Mouse (Mus musculus) CD8-positive naive resting alpha-beta T cell, adult 2 months (primary cell): ENCODE measurements around the gene Fyn.

Source experiments
- DNase-seq, 2 experiments: peaks; one replicate each; pipeline ENCODE4 v3.0.0; 2022; ENCODE audit warnings: low read depth in 2 of 2, low spot score in 2 of 2

Gene Fyn

GRCm38 (mm10) chr10:39411857-39412559 lies 43.4 kb downstream of the Fyn start:
- DNase-seq, result no peak

DNA sequence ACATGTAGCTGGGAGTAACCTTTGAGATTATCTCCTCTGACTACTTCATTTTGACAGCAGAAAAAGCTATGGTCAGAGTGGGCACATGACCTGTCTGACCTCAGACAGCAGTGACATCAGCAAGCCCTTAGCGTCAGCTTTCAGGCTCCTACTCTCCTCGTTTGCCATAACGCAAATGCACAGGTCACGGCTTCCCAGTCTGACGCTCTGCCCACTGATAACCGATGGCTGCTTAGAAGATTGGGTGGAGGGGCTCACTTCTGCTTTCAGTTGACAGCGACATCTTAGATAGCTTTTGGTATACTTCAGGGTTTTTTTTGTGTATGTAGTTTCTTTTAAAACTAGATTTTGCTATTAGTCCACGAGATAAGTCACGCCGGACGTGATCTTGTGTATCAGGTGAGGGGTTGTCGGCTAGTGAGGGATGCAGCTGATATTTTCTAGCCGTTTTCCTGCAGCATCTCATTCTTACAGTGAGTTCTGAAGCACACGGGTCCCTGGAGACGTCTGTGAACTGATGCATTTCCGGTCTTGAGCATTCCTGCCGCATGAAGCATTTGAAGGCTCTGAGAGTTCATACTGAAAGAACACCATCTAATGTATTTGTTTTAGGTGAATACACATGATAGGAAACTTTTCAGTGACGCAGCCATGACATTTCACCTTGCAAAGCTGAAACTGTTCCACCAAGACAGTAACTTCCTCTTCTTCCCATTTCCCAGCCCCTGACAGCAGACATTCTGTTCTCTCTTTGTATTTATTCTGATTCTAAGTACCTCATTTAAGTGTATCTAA lies 44.4 kb downstream of the Fyn start:
- DNase-seq, result no peak

DNA sequence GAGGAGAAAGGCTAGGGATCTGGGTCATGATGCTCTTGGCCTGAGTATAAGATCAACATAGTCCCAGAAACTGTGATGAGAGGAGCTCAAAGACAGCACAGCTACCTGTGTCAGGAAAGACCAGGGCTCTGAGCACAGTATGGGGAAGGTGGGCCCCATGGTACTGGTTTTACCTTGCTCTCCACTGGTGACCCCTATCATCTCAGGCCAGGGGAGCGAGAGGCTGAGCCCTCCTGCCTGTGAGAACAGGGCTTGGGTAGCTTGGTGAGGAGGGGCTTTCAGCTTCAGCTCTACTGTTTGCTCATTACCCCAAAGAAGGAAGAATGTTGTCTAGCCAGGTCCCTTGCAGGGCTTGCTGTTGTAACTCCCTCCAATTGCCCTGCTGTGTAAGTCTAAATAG lies 45.4 kb downstream of the Fyn start:
- DNase-seq, result no peak

GRCm38 (mm10) chr10:39415586-39415985 lies 46.9 kb downstream of the Fyn start:
- no peak for DNase-seq

GRCm38 (mm10) chr10:39417611-39418010 lies 49.0 kb downstream of the Fyn start:
- no peak for DNase-seq

GRCm38 (mm10) chr10:39418395-39418794 lies 49.7 kb downstream of the Fyn start:
- DNase-seq, result no peak

DNA sequence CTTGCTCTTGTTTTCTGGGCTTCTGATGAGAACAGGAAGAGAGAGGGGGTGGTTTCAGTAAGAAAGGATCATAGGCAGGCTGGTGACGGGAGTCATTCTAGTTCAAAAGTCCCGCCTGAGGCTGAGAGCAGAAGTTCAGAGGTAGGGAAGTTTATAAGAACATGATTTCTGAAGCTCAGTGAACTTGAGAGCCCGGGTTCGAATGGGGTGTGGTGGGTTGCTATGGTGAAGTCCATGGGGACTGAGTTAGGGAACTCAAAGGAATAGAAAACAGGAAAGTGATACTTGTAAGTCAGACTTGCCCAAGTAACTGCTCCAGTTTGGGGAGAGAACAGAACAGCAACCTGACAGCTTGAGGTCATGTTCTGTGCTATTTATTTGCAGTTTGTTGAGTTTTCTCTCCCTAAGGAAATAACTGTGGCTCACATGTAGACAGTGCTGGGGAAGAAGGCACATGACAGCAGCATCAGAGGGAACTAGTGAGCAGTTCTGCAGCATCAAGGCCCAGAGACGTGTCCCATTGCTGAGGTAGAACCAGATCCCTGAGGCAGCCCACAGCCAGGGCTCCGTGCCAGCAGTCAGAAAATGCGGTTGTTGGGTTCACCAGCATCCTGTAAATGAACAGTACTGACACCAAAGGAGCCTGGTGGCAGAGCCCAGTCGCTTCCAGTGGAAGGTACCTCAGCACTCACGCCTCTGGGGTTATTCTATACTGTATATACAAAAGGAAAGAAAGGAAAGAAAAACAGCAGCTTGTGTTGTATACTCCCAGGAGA lies 52.4 kb downstream of the Fyn start:
- peak; percentile 59 to 67 for DNase-seq

DNA sequence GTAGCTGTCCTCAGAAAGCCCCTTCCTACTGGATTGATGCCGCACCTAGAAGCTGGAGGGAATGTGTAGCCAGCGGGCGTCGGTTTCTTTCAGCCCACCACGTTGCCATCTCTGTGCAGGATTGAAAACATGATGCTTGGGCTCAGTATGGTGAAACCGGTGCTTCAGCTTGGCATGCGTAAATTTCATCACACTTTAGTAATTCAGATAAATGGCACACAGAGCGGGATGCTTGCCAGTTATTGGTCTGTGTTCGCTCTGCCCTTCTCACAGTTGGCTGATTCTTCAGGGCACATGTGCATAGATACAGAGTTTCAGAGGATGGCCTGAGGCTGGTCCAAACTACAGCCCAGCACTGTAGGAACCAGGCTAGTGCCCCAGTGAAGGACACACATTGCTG lies 53.1 kb downstream of the Fyn start:
- no peak for DNase-seq

GRCm38 (mm10) chr10:39424643-39425042 lies 56.0 kb downstream of the Fyn start:
- no peak for DNase-seq

DNA sequence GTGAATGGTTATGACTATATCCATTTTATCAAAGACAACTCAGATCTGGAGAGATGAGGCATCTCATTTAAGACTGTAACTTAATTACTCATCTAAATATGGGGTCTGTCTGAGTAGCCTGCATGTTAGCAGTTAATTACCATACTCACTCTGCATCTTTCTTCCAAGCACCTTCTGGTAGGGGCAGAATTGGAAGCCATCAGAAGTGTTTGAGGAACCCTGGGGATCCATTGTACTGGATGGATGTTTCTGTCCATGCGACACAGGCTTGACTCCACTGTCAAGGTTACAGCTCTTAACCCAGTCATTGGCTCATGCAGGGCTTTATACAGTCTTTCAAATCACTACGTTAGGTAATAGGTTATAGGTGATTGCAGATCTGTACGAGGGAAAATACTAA lies 57.4 kb downstream of the Fyn start:
- DNase-seq, result no peak

DNA sequence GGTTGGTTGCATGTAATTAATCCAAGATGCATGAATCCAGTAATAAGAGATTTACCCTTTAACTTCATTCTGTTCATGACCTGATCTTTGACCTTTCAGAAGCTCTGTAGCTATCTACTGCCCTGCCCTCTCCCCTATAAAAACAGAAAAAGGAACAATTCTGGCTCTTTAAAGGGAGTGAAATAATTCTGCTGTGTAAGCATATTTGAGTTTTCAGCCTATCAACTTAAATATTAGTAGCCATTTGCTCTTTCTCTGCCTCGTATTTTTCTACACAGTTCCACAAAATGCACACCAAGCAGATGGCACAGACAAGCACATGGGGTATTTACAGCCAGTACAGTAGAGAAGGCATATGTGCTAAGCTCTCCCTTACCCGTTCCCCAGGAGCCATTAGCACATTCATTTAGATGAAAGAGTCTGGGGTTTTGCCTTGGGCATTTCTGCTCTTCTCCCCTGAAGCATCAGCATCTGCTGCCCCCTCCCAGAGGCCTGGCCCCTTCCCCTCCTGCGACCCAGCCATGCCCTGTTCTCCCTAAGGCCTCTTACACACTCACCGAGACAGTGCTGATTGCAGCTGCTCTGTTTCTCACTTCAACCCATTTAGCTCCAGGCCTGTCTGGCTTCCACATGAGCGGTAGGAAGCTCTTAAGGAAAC lies 58.3 kb downstream of the Fyn start:
- DNase-seq, result no peak

DNA sequence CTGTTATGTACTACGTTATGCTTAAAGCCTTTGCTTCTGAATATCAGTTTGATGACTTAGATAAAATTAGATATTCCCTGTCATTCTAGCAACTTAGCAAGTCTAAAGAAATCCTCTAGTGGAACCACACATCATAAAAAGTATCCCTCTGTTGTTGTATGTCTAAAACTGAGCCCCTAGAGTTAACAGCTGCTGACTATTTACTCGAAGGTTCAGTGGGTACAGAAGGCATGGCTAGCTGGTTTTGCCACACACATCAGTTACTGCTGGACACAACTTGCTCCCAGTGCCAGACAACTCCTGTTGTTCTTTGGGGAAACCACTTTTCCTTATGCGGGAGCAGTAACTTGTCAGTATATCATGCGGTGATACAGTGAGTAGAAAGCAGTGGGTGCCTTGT lies 61.0 kb downstream of the Fyn start:
- DNase-seq, result no peak

GRCm38 (mm10) chr10:39430074-39430764 lies 61.6 kb downstream of the Fyn start:
- DNase-seq, result no peak

- DNase-seq, result no peak
Measured at GRCm38 (mm10) chr10:39431265-39431664, 62.6 kb downstream of the Fyn start.

DNA sequence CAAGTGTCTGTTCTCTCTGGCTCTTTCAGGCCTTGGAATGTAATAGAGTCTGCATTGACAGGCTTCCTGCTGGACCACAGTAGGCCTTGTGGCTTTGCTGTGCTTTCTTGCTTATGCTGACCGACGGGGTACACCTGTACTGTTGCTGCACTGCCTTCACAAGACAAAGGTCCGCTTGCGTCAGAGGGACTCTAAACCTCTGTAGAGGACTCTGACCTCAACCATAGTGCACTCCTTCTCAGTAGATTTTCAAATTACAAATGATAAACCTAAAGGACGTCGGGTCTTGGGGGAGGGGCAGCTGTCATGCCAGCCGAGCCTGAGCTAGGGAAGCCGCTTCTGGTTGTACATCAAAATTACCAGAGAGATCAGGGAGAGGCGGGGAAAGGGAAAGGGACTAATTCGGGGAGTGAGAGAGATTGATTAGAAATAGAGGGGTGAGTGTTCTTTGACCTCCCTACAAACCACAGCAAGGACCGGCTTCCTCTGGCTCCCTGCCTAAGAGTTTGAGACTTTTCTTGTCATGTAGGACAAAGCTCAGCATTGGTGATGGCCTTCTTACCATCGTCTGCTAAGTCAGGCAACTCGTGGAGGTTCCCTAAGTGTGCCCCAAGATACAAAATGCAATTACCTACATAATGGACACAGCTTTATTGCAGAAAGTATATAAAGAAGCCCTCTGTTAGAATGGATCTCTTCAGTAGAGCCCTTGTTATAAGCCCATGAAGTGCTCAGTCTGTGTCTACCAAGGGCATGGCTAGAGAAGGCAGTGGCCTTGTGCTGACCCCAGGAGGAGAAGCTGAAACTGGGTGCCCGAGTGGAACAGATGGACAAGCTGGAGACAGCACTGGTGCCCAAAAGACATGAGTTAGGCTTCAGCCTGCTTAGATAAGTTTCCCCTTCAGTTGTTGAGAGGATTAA lies 64.3 kb downstream of the Fyn start:
- DNase-seq, result no peak

GRCm38 (mm10) chr10:39433893-39434292 lies 65.2 kb downstream of the Fyn start:
- no peak for DNase-seq

DNA sequence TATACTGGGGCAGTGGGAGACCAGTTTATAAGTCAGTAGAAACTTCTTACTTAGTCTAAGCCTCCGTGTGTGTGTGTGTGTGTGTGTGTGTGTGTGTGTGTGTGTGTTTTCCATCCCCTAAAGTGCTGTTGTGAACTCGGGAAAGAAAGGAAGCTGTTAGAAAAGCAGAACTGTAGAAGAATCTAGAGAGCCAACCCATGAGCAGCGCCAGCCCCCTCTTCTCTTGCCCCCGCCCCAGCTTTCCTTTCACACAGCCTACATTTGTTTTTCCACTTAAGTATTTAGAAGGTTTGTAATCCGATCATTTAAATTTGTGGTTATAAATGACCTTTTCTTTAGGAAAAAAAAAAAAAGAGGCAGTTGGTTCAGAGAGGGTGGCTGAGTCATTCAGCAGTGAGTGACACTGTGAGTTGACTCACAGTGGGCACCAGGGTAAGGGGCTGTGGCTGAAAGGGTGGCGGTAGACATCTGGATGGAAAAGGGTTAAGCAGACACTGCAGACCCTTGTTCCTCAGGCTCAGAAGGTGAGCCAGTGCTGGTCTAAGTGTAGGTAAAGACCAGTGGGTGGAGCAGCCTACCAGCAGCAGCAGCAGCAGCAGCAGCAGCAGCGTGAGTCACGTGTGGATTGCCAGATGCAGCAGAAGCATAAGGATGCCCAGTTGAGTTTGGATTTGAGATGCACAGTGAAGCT lies 66.2 kb downstream of the Fyn start:
- DNase-seq, result no peak

DNA sequence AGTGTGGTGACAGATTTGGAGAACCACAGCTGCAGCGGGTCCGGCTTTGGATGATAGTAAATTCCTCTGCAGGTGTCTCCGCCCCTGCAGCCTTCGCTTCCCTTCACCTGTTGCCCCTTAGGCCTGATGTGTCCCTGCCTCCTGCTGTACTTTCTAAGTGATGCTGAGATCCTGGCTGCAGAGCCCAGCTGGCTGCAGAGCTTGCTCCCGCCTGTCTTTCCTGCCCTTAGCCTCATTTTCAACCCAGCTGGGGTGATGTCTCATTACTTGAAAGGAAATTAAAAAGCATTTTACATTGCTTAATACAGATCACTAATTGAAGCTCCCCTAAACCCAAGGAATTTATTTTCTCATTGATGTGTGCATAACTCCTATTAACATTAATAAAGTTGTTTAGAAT lies 70.2 kb downstream of the Fyn start:
- no peak for DNase-seq

- DNase-seq, result no peak
Measured at GRCm38 (mm10) chr10:39440506-39440905, 71.9 kb downstream of the Fyn start.
